Comparison of ENCODE assay signal across 21 mouse cellular contexts in the genomic region with DNA sequence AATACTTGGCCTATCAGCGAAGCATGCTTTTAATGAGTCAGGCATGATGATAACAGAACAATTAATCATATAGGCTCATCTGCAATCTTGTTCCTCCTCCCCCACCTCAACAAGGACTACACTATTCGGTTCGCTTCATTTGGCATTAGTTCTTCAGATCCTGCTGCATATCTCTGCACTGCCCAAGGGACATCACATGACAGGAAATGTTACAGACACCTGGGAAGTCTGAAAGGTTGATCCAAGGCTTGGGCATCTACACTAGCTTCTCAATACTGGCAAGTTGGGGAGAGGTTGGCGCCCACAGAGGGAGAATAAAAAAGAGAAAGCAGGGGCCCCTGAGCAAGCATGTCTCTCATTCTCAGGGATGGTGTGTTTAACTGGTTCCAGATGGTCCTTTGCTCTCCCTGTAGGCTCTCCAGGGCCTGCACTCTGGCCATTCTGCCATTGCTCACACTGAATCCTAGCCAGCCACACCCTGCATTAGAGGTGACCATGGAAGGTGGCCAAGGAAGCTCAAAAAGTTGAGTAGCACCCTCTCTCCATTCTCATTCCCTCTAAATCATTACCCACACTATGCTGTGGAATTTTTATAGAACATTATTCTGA.
"Had no signal": no experiment of that assay in that cellular context is flagged by ENCODE, and none has a peak within 500 bp of the region (broad histone marks: within the 10 kb centered on the region; RNA-seq: fewer than 3 reads in every experiment).

No protein-coding gene starts in this region.

- H3K27me3 ChIP-seq: liver, embryonic 12.5 days; liver, embryonic 15.5 days; midbrain, embryonic 12.5 days; midbrain, embryonic 15.5 days had no signal

- H3K9me3 ChIP-seq: limb, embryonic 10.5 days; limb, embryonic 13.5 days; liver, embryonic 12.5 days; liver, embryonic 15.5 days; midbrain, embryonic 12.5 days; midbrain, embryonic 15.5 days had no signal

- H3K27ac ChIP-seq: limb, embryonic 10.5 days; limb, embryonic 13.5 days; liver, embryonic 12.5 days; liver, embryonic 15.5 days; macrophage; midbrain, embryonic 12.5 days; midbrain, embryonic 15.5 days; stomach, postnatal 0 days had no signal

- H3K36me3 ChIP-seq: limb, embryonic 10.5 days; limb, embryonic 13.5 days; liver, embryonic 12.5 days; liver, embryonic 15.5 days; midbrain, embryonic 12.5 days; midbrain, embryonic 15.5 days had no signal

- DNase-seq: kidney, adult 9 months; kidney, postnatal 14 days; kidney, postnatal 4 days; layer of hippocampus, adult 9-11 months; liver; lung, adult 18-20 months; right cerebral cortex, adult 18-20 months; right cerebral cortex, postnatal 14 days; right cerebral cortex, postnatal 4 days; thymus, adult 2 months; thymus, postnatal 14 days; thymus, postnatal 4 days had no signal

- H3K4me3 ChIP-seq: limb, embryonic 10.5 days; limb, embryonic 13.5 days; liver, embryonic 12.5 days; liver, embryonic 15.5 days; midbrain, embryonic 12.5 days; midbrain, embryonic 15.5 days had no signal

- H3K4me1 ChIP-seq: limb, embryonic 13.5 days; liver, embryonic 12.5 days; liver, embryonic 15.5 days; midbrain, embryonic 12.5 days; midbrain, embryonic 15.5 days had no signal

- ATAC-seq: liver, embryonic 12.5 days; lung, postnatal 0 days; midbrain, embryonic 15.5 days had no signal

- H3K9ac ChIP-seq: limb, embryonic 13.5 days; liver, embryonic 12.5 days; liver, embryonic 15.5 days; midbrain, embryonic 12.5 days; midbrain, embryonic 15.5 days had no signal

- H3K4me2 ChIP-seq: limb, embryonic 13.5 days; liver, embryonic 12.5 days; liver, embryonic 15.5 days; midbrain, embryonic 12.5 days; midbrain, embryonic 15.5 days had no signal
